Mouse (Mus musculus): ENCODE results near the gene Pax7.

DNA sequence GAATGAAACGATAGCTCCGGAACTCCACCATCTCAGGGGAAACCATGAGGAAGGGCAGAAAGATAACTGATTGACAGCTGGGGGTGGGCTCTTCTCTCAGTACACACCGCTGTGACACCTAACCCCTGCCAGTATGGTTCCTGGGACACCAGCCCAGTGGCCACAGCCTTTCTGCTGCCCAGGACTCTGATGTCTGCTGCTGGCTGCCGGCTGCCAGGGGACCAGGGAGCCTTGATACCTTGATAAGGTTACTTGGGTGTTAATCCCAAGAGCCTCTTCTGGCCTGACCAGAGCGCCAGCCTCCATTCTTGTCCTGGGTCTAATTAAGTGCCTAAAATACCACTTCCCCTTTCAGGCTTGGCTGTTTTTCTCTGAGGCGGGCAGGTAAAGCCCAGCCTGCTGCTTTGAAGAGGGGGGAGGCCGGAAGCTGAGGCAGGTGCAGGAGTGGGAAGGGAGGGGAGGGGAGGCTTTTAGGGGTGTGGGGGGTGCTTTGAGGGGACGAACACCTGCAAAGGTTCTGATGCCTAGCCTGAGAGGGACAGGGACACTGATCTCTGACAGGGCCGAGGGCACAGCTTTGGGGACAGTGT, 19.9 kb downstream of the Pax7 start:
- TF ChIP-seq CTCF (IDR thresholded peaks at IDR 0.05; ENCODE audit: low read depth, low read length), result no peak
- no peak for TF ChIP-seq POLR2A (IDR thresholded peaks at IDR 0.05; ENCODE audit: extremely low read depth, insufficient read depth, low read length)
